Mouse (Mus musculus): ENCODE data around the gene Minpp1. TPM values are rescaled to one million over a fixed set of nuclear protein-coding genes. Genes with fewer than 3 reads are reported as not detected.

Minpp1 gene
- polyA plus RNA-seq, 1 experiment from 2014 or later: 77.0 TPM

GRCm38 (mm10) chr19:32542784-32543490, 57.4 kb downstream of the Minpp1 start:
- Histone ChIP-seq H3K36me3 (no peaks in the 10 kb centered on the region), H3K4me3 (no peak overlapping the region), H3K27me3 (ENCODE audit: low read depth, poor library complexity, severe bottlenecking) (no peaks in the 10 kb centered on the region), H3K4me1 (no peaks in the 10 kb centered on the region), H3K27ac (replicated peaks) (no peak overlapping the region), H3K9me3 (replicated peaks) (no peaks in the 10 kb centered on the region)
- no peak for DNase-seq (ENCODE audit: low spot score)
- 86% methylated on average over 9 of the region's 9 CpGs for WGBS

DNA sequence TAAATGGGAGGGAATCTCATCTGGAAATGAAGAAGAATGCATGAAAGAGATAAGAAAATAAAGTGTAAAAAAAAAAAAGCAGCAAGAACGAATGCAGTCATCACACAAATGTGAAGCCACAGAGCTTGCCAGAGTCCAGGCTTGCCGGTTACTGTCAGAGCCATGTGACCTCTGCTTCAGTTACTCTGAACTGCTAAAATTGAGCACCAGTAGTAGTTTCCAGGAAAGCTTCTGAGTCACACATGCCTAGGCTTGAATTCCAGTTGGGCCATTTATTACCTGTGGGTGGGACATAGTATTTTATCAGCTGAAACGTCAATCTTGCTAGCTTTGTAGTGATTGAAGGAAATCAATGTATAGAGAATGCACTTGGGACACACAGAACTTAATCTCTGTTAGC, 61.8 kb downstream of the Minpp1 start:
- H3K36me3 ChIP-seq: no peaks in the 10 kb centered on the region
- no peak overlapping the region for H3K4me3 ChIP-seq
- WGBS: 90% methylated on average over 3 of the region's 3 CpGs
- no peaks in the 10 kb centered on the region for H3K4me1 ChIP-seq
- no peak for DNase-seq (ENCODE audit: low spot score)
- H3K27me3 ChIP-seq (ENCODE audit: low read depth, poor library complexity, severe bottlenecking): no peaks in the 10 kb centered on the region
- H3K9me3 ChIP-seq (replicated peaks): no peaks in the 10 kb centered on the region
- H3K27ac ChIP-seq (replicated peaks): no peak overlapping the region

DNA sequence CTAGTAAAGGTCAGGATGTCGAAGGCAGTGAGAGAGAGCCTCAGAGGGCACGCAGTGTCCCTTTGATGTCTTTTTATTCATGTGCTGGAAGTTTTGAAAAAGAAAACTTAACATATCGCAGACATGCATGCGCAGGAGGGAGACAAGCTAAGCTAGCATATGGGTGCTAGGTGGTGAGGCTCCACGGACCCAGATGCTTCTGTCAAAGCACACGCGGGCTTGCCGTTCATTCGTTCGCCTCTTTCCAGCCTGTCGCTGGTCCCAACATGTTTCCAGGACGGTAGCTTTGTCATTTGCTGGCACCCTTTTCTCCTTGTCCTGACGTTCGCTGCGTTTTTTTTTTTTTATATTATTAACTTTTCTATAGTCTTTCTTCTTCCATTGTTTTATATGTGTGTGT, 62.6 kb downstream of the Minpp1 start:
- no peak for DNase-seq (ENCODE audit: low spot score)
- no peaks in the 10 kb centered on the region for H3K9me3 ChIP-seq (replicated peaks)
- no peak overlapping the region for H3K27ac ChIP-seq (replicated peaks)
- H3K4me1 ChIP-seq: no peaks in the 10 kb centered on the region
- WGBS: 91% methylated on average over 15 of the region's 15 CpGs
- H3K4me3 ChIP-seq: no peak overlapping the region
- no peaks in the 10 kb centered on the region for H3K27me3 ChIP-seq (ENCODE audit: low read depth, poor library complexity, severe bottlenecking)
- H3K36me3 ChIP-seq: no peaks in the 10 kb centered on the region

DNA sequence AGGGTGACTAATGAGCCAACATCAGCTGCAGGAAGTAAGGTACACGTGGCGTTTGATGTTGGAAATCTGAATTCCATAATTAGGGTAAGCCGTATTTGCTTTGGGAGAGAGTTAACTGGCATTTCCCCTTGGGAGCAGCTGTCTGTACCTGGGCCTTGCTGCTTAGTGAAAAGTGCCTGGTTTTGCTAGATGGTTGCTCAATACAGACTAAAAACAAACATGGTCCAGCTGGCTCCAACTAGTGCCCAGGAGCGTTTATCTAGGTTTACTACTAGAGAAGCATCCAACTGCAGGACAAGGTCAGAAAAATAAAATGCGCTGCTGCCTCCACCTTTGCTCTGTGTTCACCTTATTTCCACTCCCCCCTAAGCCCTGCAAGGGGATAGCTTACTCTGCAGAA, 64.9 kb downstream of the Minpp1 start:
- Histone ChIP-seq H3K4me3 (no peak overlapping the region), H3K4me1 (no peaks in the 10 kb centered on the region), H3K27me3 (ENCODE audit: low read depth, poor library complexity, severe bottlenecking) (no peaks in the 10 kb centered on the region), H3K27ac (replicated peaks) (no peak overlapping the region), H3K36me3 (no peaks in the 10 kb centered on the region), H3K9me3 (replicated peaks) (no peaks in the 10 kb centered on the region)
- WGBS: 82% methylated on average over 5 of the region's 5 CpGs
- DNase-seq (ENCODE audit: low spot score): no peak

DNA sequence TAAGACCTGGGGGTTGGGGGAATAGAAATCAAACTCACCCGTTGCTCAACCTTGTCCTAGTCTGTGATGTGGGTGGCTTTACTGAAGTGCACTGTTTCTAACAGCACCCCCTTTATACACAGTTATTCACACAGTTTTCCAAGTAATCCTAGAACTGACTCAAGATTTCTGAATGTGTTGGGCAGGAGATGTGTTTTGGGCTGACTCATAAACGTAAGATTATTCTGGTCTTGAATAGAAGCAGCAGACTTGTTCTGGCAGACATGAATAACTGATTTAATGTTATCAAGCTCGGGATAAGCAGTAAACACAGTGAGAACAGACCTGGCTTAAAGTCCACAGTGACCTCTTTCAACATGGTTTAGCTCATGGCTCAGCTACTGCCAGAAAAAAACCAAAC, 65.9 kb downstream of the Minpp1 start:
- Histone ChIP-seq H3K27ac (replicated peaks) (no peak overlapping the region), H3K4me1 (no peaks in the 10 kb centered on the region), H3K27me3 (ENCODE audit: low read depth, poor library complexity, severe bottlenecking) (no peaks in the 10 kb centered on the region), H3K4me3 (no peak overlapping the region), H3K36me3 (no peaks in the 10 kb centered on the region), H3K9me3 (replicated peaks) (no peaks in the 10 kb centered on the region)
- DNase-seq (ENCODE audit: low spot score): no peak
- 92% methylated on average over 3 of the region's 3 CpGs for WGBS

DNA sequence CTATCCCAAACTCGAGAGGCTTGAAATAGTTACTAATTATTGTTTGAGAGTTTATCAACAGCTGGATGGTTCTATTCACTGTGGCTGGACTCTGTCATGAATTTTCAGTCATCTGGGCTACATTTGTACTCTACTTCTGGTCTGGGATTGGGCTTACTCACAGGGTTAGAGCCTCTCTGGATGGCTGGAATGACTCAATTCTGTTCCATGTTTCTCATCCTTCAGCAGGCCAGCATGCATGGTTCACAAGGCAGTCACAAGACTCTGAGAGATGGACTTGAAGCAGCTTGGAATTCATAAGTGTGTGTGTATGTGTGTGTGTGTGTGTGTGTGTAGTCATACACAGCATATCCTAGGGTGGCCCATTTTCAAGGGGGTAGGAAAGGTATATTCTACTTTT, 66.5 kb downstream of the Minpp1 start:
- Histone ChIP-seq H3K27me3 (ENCODE audit: low read depth, poor library complexity, severe bottlenecking) (no peaks in the 10 kb centered on the region), H3K4me1 (no peaks in the 10 kb centered on the region), H3K36me3 (no peaks in the 10 kb centered on the region), H3K9me3 (replicated peaks) (no peaks in the 10 kb centered on the region), H3K27ac (replicated peaks) (no peak overlapping the region), H3K4me3 (no peak overlapping the region)
- no peak for DNase-seq (ENCODE audit: low spot score)
- 76% methylated on average over 1 of the region's 1 CpGs for WGBS

DNA sequence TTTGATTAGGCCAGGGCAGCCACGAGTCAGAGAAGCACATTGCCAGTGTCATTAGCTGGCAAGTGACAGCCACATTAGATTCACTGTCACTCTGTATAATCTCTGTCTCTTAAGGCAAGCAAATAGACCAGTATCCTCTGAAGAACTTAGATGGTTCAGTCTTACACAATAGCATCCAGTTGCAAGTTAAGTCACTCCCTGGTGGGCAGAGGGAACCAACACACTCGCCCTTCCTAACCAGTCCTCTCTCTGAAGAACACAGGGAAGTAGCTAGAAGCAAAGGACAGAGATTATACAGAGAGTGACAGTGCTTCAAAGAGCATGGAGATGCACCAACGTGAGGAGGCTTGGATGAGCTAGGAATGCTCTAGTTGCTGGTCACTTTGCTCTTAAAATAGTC, 67.7 kb downstream of the Minpp1 start:
- H3K9me3 ChIP-seq (replicated peaks): no peaks in the 10 kb centered on the region
- no peak overlapping the region for H3K4me3 ChIP-seq
- DNase-seq (ENCODE audit: low spot score): no peak
- H3K4me1 ChIP-seq: no peaks in the 10 kb centered on the region
- H3K27me3 ChIP-seq (ENCODE audit: low read depth, poor library complexity, severe bottlenecking): no peaks in the 10 kb centered on the region
- WGBS: 80% methylated on average over 3 of the region's 3 CpGs
- no peak overlapping the region for H3K27ac ChIP-seq (replicated peaks)
- no peaks in the 10 kb centered on the region for H3K36me3 ChIP-seq

- Histone ChIP-seq H3K27ac (replicated peaks) (no peak overlapping the region), H3K36me3 (no peaks in the 10 kb centered on the region), H3K4me1 (no peaks in the 10 kb centered on the region), H3K27me3 (ENCODE audit: low read depth, poor library complexity, severe bottlenecking) (no peaks in the 10 kb centered on the region), H3K9me3 (replicated peaks) (no peaks in the 10 kb centered on the region), H3K4me3 (no peak overlapping the region)
- 40% methylated on average over 3 of the region's 3 CpGs for whole genome bisulfite sequencing
- DNase-seq (ENCODE audit: low spot score): no peak
Observed at GRCm38 (mm10) chr19:32555257-32555656, 69.7 kb downstream of the Minpp1 start.

Other genes starting within 250 kb of the Minpp1 start
- 13.1 and 14.6 TPM in 2 replicates for gene Sgms1, start 96.1 kb upstream of the Minpp1 start, polyA plus RNA-seq (2016; fragmentation: Nextera tagmentation; extraction: Ambion mirVana)
- 61.1 and 64.9 TPM in 2 replicates for gene Rpl9-ps6, start 19.2 kb upstream of the Minpp1 start, polyA plus RNA-seq (2016; fragmentation: Nextera tagmentation; extraction: Ambion mirVana)
- gene Papss2, start 110.0 kb downstream of the Minpp1 start, polyA plus RNA-seq (2016; fragmentation: Nextera tagmentation; extraction: Ambion mirVana): 0.68 and 1.7 TPM in 2 replicates